ENCODE assay signal across 9 mouse cellular contexts in the genomic region with DNA sequence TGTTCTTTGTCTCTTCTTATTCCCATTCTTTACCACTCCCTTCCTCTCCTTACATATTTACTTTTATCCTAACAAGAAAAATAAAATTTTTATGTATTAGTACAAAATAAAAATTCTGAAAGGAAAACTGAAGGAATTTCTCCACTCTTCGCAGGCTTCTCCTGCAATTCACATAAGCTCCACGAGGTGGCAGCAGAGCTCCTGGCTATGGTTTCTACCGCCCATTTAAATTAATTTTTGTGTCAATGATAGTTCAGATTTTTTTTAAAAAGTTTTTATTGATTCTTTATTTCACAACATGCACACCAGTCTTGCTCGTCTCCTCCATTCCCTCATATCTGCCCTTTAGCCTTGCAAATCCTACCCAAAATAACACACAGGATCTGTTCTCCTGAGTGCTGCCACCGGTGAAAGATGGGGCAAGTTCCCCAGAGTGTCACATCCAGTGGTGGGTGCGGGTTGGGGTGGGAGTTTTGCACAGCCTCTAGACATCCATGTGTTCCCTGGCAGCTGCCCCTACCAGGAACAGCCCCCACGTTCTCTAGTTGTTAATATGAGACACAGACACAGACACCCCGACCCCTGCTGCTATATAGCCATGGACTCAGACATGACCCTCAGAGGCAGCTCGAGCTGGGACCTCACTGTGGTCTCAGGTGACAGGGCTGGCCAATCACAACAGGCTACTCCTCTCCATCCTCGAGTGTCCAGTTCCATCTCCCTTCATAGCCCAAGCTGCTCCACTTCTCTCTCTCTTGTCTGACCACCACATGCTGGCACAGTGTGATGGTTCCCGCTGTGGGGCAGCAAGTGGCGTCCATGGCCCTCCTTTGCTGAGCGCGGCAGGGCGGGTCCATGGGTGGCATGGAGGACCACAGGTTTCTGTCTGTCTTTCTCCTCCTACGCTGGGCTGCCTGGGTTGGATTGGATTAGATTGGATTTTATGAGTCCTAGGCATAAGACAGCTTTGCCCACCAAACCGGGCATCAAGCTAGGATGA. TPM values are rescaled to one million over a fixed set of nuclear protein-coding genes. Genes with fewer than 3 reads are reported as not detected.
DNase-seq lines count a peak whose midpoint lies in the region; ATAC-seq and TF ChIP-seq lines count a peak whose summit lies in the region.
"Had no signal": no experiment of that assay in that cellular context is flagged by ENCODE, and none has a peak within 500 bp of the region (broad histone marks: within the 10 kb centered on the region; RNA-seq: fewer than 3 reads in every experiment).

No protein-coding gene starts in this region.

- peak; percentile 2 for DNase-seq in cerebellum, adult 11 months
- DNase-seq in retina, embryonic 14.5 days (ENCODE audit: low spot score), result peak; percentile 63
- no peak for DNase-seq in retina, postnatal 1 day
- peak; percentile 12 for DNase-seq in limb, embryonic 14.5 days (ENCODE audit: low spot score)

- peak; percentile 81 for TF ChIP-seq CTCF in cortical plate, adult 2 months (IDR thresholded peaks at IDR 0.05; ENCODE audit: extremely low read depth, insufficient read depth, low read length)

- no peaks in the 10 kb centered on the region for H3K9me3 ChIP-seq in hindbrain, embryonic 15.5 days
- H3K9me3 ChIP-seq in limb, embryonic 14.5 days (ENCODE audit: control insufficient read depth, low read length), result no peaks in the 10 kb centered on the region; the same call in 1 of the 2 replicates
- H3K9me3 ChIP-seq in stomach, embryonic 16.5 days (replicated peaks; ENCODE audit: control insufficient read depth, low read length), result no peaks in the 10 kb centered on the region
- H3K9me3 ChIP-seq: heart, embryonic 15.5 days had no signal

- 0 out of 2 replicates have a peak, but pooled peaks cover 2% of the 10 kb centered on the region for H3K27me3 ChIP-seq in hindbrain, embryonic 15.5 days
- H3K27me3 ChIP-seq in limb, embryonic 14.5 days (ENCODE audit: control insufficient read depth, insufficient read depth, low read length), result no peaks in the 10 kb centered on the region
- H3K27me3 ChIP-seq in stomach, embryonic 16.5 days (ENCODE audit: control insufficient read depth, insufficient read depth, low read length), result no peaks in the 10 kb centered on the region
- H3K27me3 ChIP-seq: heart, embryonic 15.5 days had no signal

- WGBS in hindbrain, embryonic 15.5 days, result 52% methylated on average over 17 of the region's 17 CpGs
- WGBS in limb, embryonic 14.5 days, result 40% methylated on average over 17 of the region's 17 CpGs
- WGBS in stomach, embryonic 16.5 days, result 43% methylated on average over 17 of the region's 17 CpGs

- H3K27ac ChIP-seq in cortical plate, adult 2 months (ENCODE audit: insufficient read depth, low read length), result no peak overlapping the region
- no peak overlapping the region for H3K27ac ChIP-seq in hindbrain, embryonic 15.5 days (replicated peaks)
- no peak overlapping the region for H3K27ac ChIP-seq in limb, embryonic 14.5 days (replicated peaks; ENCODE audit: low read depth, low read length)
- H3K27ac ChIP-seq in stomach, embryonic 16.5 days (ENCODE audit: low read length), result no peak overlapping the region
- H3K27ac ChIP-seq: heart, embryonic 15.5 days had no signal

- H3K4me3 ChIP-seq in cortical plate, adult 2 months (ENCODE audit: insufficient read depth, low read length), result no peak overlapping the region
- no peak overlapping the region for H3K4me3 ChIP-seq in hindbrain, embryonic 15.5 days
- H3K4me3 ChIP-seq in limb, embryonic 14.5 days (replicated peaks; ENCODE audit: low read length), result no peak overlapping the region
- no peak overlapping the region for H3K4me3 ChIP-seq in stomach, embryonic 16.5 days (replicated peaks; ENCODE audit: low read length)
- H3K4me3 ChIP-seq: heart, embryonic 15.5 days had no signal

- H3K36me3 ChIP-seq in hindbrain, embryonic 15.5 days, result no peaks in the 10 kb centered on the region
- H3K36me3 ChIP-seq in limb, embryonic 14.5 days (ENCODE audit: control insufficient read depth, insufficient read depth, low read length), result no peaks in the 10 kb centered on the region
- no peaks in the 10 kb centered on the region for H3K36me3 ChIP-seq in stomach, embryonic 16.5 days (ENCODE audit: control insufficient read depth, insufficient read depth, low read length)
- H3K36me3 ChIP-seq: heart, embryonic 15.5 days had no signal

- no peak for ATAC-seq in cerebellum, adult (ENCODE audit: insufficient number of reproducible peaks, low FRiP score, low TSS enrichment)
- 0 out of 2 replicates have a peak, but pooled peaks have one; percentile 54 for ATAC-seq in hindbrain, embryonic 15.5 days (ENCODE audit: low FRiP score, low read depth)
- ATAC-seq in limb, embryonic 14.5 days (ENCODE audit: low FRiP score, low read depth), result peak; percentile 19; the same call in 1 of the 2 replicates
- peak; percentile 33; the same call in 1 of the 2 replicates for ATAC-seq in stomach, embryonic 16.5 days (ENCODE audit: insufficient read depth, low FRiP score)

- H3K4me2 ChIP-seq in hindbrain, embryonic 15.5 days, result no peak overlapping the region
- no peak overlapping the region for H3K4me2 ChIP-seq in limb, embryonic 14.5 days (replicated peaks; ENCODE audit: low read depth, low read length, severe bottlenecking)
- no peak overlapping the region for H3K4me2 ChIP-seq in stomach, embryonic 16.5 days (ENCODE audit: low read depth, low read length)
- H3K4me2 ChIP-seq: heart, embryonic 15.5 days had no signal

- no peak overlapping the region for H3K9ac ChIP-seq in hindbrain, embryonic 15.5 days
- H3K9ac ChIP-seq in limb, embryonic 14.5 days (ENCODE audit: low read depth, low read length, severe bottlenecking), result no peak overlapping the region
- no peak overlapping the region for H3K9ac ChIP-seq in stomach, embryonic 16.5 days (ENCODE audit: low read length)
- H3K9ac ChIP-seq: heart, embryonic 15.5 days had no signal

- H3K4me1 ChIP-seq in cortical plate, adult 2 months (ENCODE audit: control insufficient read depth, insufficient read depth, low read length), result no peaks in the 10 kb centered on the region
- H3K4me1 ChIP-seq in hindbrain, embryonic 15.5 days (replicated peaks), result no peaks in the 10 kb centered on the region
- H3K4me1 ChIP-seq in limb, embryonic 14.5 days (ENCODE audit: control insufficient read depth, insufficient read depth, low read length), result no peaks in the 10 kb centered on the region
- no peaks in the 10 kb centered on the region for H3K4me1 ChIP-seq in stomach, embryonic 16.5 days (ENCODE audit: control insufficient read depth, insufficient read depth, low read length)
- H3K4me1 ChIP-seq: heart, embryonic 15.5 days had no signal

- TF ChIP-seq POLR2A in cortical plate, adult 2 months (IDR thresholded peaks at IDR 0.05; ENCODE audit: extremely low read depth, insufficient read depth, low read length), result no peak
- no peak for TF ChIP-seq POLR2A in limb, embryonic 14.5 days (IDR thresholded peaks at IDR 0.05; ENCODE audit: borderline replicate concordance, extremely low read depth, insufficient read depth, insufficient read length)

RNA-seq across cellular contexts. Expression of a gene that starts 18.3 kb away (rescaled TPM):
- polyA plus RNA-seq in cortical plate, adult 2 months (2012; rRNA removed), result not detected in 2 replicates
- polyA plus RNA-seq in hindbrain, embryonic 15.5 days (2015; fragmentation: Nextera tagmentation; extraction: Ambion mirVana), result 0.73 and 0.77 TPM in 2 replicates
- 4.8 and 8.9 TPM in 2 replicates for polyA plus RNA-seq in limb, embryonic 14.5 days (2012; rRNA removed)
- polyA plus RNA-seq in limb, embryonic 14.5 days (2014; fragmentation: Nextera tagmentation; extraction: Ambion mirVana), result 4.1 and 7.9 TPM in 2 replicates
- polyA plus RNA-seq in stomach, embryonic 16.5 days (2015; fragmentation: Nextera tagmentation; extraction: Ambion mirVana), result 17.3 and 27.0 TPM in 2 replicates
